Mouse (Mus musculus) megakaryocyte-erythroid progenitor cell, adult 5-6 weeks (primary cell): Measurements from ENCODE around the gene Ccdc189. TPM values are rescaled to one million over a fixed set of nuclear protein-coding genes. Genes with fewer than 3 reads are reported as not detected.

ENCODE experiments used
- total RNA-seq, 2 experiments: library from RNA; stranded (forward) in 1 of 2; stranded (reverse) in 1 of 2; fragments of 200-1000, 215-1000 nt in 1 of 2; fragments of >200 nt in 1 of 2; fragmentation: Nextera tagmentation in 1 of 2; gene quantifications; 2 replicates each; pipeline ENCODE4 v1.2.3; 2014 to 2017

Ccdc189 gene
- total RNA-seq, 2 experiments from 2014 or later = 6.1 to 6.8 TPM

Other genes with a start within 250 kb of the Ccdc189 start
- 3.5 and 8.4 TPM in 2 replicates for gene Zfp768, start 243.0 kb downstream of the Ccdc189 start, total RNA-seq (2014; fragmentation: Nextera tagmentation)
- gene Zfp768, start 243.0 kb downstream of the Ccdc189 start, total RNA-seq (2017) = 3.0 and 4.4 TPM in 2 replicates
- gene Zfp747, start 212.5 kb downstream of the Ccdc189 start, total RNA-seq (2014; fragmentation: Nextera tagmentation) = 7.7 and 8.3 TPM in 2 replicates
- 4.0 and 10.9 TPM in 2 replicates for gene Zfp747, start 212.5 kb downstream of the Ccdc189 start, total RNA-seq (2017)
- 2.3 and 4.0 TPM in 2 replicates for gene 9130019O22Rik, start 201.4 kb downstream of the Ccdc189 start, total RNA-seq (2014; fragmentation: Nextera tagmentation)
- 3.6 and 4.8 TPM in 2 replicates for gene 9130019O22Rik, start 201.4 kb downstream of the Ccdc189 start, total RNA-seq (2017)
- 3.1 and 8.6 TPM in 2 replicates for gene E430018J23Rik, start 195.0 kb downstream of the Ccdc189 start, total RNA-seq (2014; fragmentation: Nextera tagmentation)
- gene E430018J23Rik, start 195.0 kb downstream of the Ccdc189 start, total RNA-seq (2017) = 7.8 TPM in 2 replicates
- gene Zfp764, start 181.8 kb downstream of the Ccdc189 start, total RNA-seq (2014; fragmentation: Nextera tagmentation) = 1.8 and 6.5 TPM in 2 replicates
- 3.7 and 4.2 TPM in 2 replicates for gene Zfp764, start 181.8 kb downstream of the Ccdc189 start, total RNA-seq (2017)
- 6.9 and 14.9 TPM in 2 replicates for gene Zfp688, start 166.5 kb downstream of the Ccdc189 start, total RNA-seq (2014; fragmentation: Nextera tagmentation)
- 6.8 and 11.2 TPM in 2 replicates for gene Zfp688, start 166.5 kb downstream of the Ccdc189 start, total RNA-seq (2017)
- gene Zfp689, start 139.4 kb downstream of the Ccdc189 start, total RNA-seq (2014; fragmentation: Nextera tagmentation) = 3.6 and 5.8 TPM in 2 replicates
- gene Zfp689, start 139.4 kb downstream of the Ccdc189 start, total RNA-seq (2017) = 2.0 and 2.5 TPM in 2 replicates
- gene Prr14, start 129.0 kb downstream of the Ccdc189 start, total RNA-seq (2014; fragmentation: Nextera tagmentation) = 76.2 and 109 TPM in 2 replicates
- gene Prr14, start 129.0 kb downstream of the Ccdc189 start, total RNA-seq (2017) = 33.1 and 34.2 TPM in 2 replicates
- gene Fbrs, start 109.4 kb downstream of the Ccdc189 start, total RNA-seq (2014; fragmentation: Nextera tagmentation) = 86.2 and 111 TPM in 2 replicates
- gene Fbrs, start 109.4 kb downstream of the Ccdc189 start, total RNA-seq (2017) = 11.8 and 17.7 TPM in 2 replicates
- 126 and 170 TPM in 2 replicates for gene Srcap, start 76.6 kb downstream of the Ccdc189 start, total RNA-seq (2014; fragmentation: Nextera tagmentation)
- gene Srcap, start 76.6 kb downstream of the Ccdc189 start, total RNA-seq (2017) = 21.9 and 22.7 TPM in 2 replicates
- 30.3 and 58.3 TPM in 2 replicates for gene Gm42715, start 69.0 kb downstream of the Ccdc189 start, total RNA-seq (2014; fragmentation: Nextera tagmentation)
- 7.4 and 8.8 TPM in 2 replicates for gene Gm42715, start 69.0 kb downstream of the Ccdc189 start, total RNA-seq (2017)
- gene Tmem265, start 27.2 kb downstream of the Ccdc189 start, total RNA-seq (2014; fragmentation: Nextera tagmentation) = not detected in 2 replicates
- gene Tmem265, start 27.2 kb downstream of the Ccdc189 start, total RNA-seq (2017) = 3.4 TPM in 1 of 2 replicates, not detected in the other
- gene Phkg2, start 15.3 kb downstream of the Ccdc189 start, total RNA-seq (2014; fragmentation: Nextera tagmentation) = 43.0 and 59.6 TPM in 2 replicates
- gene Phkg2, start 15.3 kb downstream of the Ccdc189 start, total RNA-seq (2017) = 21.1 and 30.5 TPM in 2 replicates
- 45.6 and 48.7 TPM in 2 replicates for gene Rnf40, start 172 bp upstream of the Ccdc189 start, total RNA-seq (2014; fragmentation: Nextera tagmentation)
- 35.1 and 37.9 TPM in 2 replicates for gene Rnf40, start 172 bp upstream of the Ccdc189 start, total RNA-seq (2017)
- gene Zfp629, start 27.2 kb upstream of the Ccdc189 start, total RNA-seq (2014; fragmentation: Nextera tagmentation) = 7.2 and 7.8 TPM in 2 replicates
- gene Zfp629, start 27.2 kb upstream of the Ccdc189 start, total RNA-seq (2017) = 3.4 and 9.1 TPM in 2 replicates
- 84.1 and 94.3 TPM in 2 replicates for gene Bcl7c, start 120.3 kb upstream of the Ccdc189 start, total RNA-seq (2014; fragmentation: Nextera tagmentation)
- gene Bcl7c, start 120.3 kb upstream of the Ccdc189 start, total RNA-seq (2017) = 51.3 and 61.0 TPM in 2 replicates
- gene Ctf1, start 124.1 kb upstream of the Ccdc189 start, total RNA-seq (2014; fragmentation: Nextera tagmentation) = 4.2 and 5.5 TPM in 2 replicates
- 1.9 and 3.0 TPM in 2 replicates for gene Ctf1, start 124.1 kb upstream of the Ccdc189 start, total RNA-seq (2017)
- gene Ctf2, start 143.6 kb upstream of the Ccdc189 start, total RNA-seq (2014; fragmentation: Nextera tagmentation) = not detected in 2 replicates
- not detected in 2 replicates for gene Ctf2, start 143.6 kb upstream of the Ccdc189 start, total RNA-seq (2017)
- gene Fbxl19, start 155.9 kb upstream of the Ccdc189 start, total RNA-seq (2014; fragmentation: Nextera tagmentation) = 11.6 and 14.2 TPM in 2 replicates
- gene Fbxl19, start 155.9 kb upstream of the Ccdc189 start, total RNA-seq (2017) = 12.2 and 12.5 TPM in 2 replicates
- 23.4 and 29.5 TPM in 2 replicates for gene Orai3, start 181.2 kb upstream of the Ccdc189 start, total RNA-seq (2014; fragmentation: Nextera tagmentation)
- gene Orai3, start 181.2 kb upstream of the Ccdc189 start, total RNA-seq (2017) = 21.0 and 22.9 TPM in 2 replicates
- 83.0 and 94.4 TPM in 2 replicates for gene Setd1a, start 188.1 kb upstream of the Ccdc189 start, total RNA-seq (2014; fragmentation: Nextera tagmentation)
- 10.6 and 19.5 TPM in 2 replicates for gene Setd1a, start 188.1 kb upstream of the Ccdc189 start, total RNA-seq (2017)
- gene Gm49388, start 197.0 kb upstream of the Ccdc189 start, total RNA-seq (2014; fragmentation: Nextera tagmentation) = 1.0 TPM in 1 of 2 replicates, not detected in the other
- gene Gm49388, start 197.0 kb upstream of the Ccdc189 start, total RNA-seq (2017) = 0.85 TPM in 1 of 2 replicates, not detected in the other
- gene Hsd3b7, start 212.0 kb upstream of the Ccdc189 start, total RNA-seq (2014; fragmentation: Nextera tagmentation) = 38.9 and 56.1 TPM in 2 replicates
- 16.8 and 60.3 TPM in 2 replicates for gene Hsd3b7, start 212.0 kb upstream of the Ccdc189 start, total RNA-seq (2017)
- 67.0 and 84.7 TPM in 2 replicates for gene Stx4a, start 235.7 kb upstream of the Ccdc189 start, total RNA-seq (2014; fragmentation: Nextera tagmentation)
- 31.5 and 44.7 TPM in 2 replicates for gene Stx4a, start 235.7 kb upstream of the Ccdc189 start, total RNA-seq (2017)
- 0.10 and 3.0 TPM in 2 replicates for gene Stx1b, start 236.0 kb upstream of the Ccdc189 start, total RNA-seq (2014; fragmentation: Nextera tagmentation)
- 0.19 and 4.3 TPM in 2 replicates for gene Stx1b, start 236.0 kb upstream of the Ccdc189 start, total RNA-seq (2017)